Mouse (Mus musculus) testis, adult 2 months (tissue): Measurements from ENCODE around the gene Swsap1.

Experiments used
- CTCF ChIP-seq: fragments of 200-500 bp; IDR thresholded peaks from 2 replicates; pipeline ENCODE4 v1.5.1; 2012; ENCODE audit warnings: low read depth, mild to moderate bottlenecking, inconsistent platforms, low read length, moderate library complexity; ENCODE audit not compliant: control insufficient read depth, insufficient read depth, insufficient replicate concordance
- POLR2A ChIP-seq: fragments of 200-500 bp; IDR thresholded peaks from 2 replicates; pipeline ENCODE4 v1.6.1; 2012; ENCODE audit warnings: low read depth, mild to moderate bottlenecking, inconsistent platforms, low read length, moderate library complexity; ENCODE audit not compliant: control insufficient read depth

DNA sequence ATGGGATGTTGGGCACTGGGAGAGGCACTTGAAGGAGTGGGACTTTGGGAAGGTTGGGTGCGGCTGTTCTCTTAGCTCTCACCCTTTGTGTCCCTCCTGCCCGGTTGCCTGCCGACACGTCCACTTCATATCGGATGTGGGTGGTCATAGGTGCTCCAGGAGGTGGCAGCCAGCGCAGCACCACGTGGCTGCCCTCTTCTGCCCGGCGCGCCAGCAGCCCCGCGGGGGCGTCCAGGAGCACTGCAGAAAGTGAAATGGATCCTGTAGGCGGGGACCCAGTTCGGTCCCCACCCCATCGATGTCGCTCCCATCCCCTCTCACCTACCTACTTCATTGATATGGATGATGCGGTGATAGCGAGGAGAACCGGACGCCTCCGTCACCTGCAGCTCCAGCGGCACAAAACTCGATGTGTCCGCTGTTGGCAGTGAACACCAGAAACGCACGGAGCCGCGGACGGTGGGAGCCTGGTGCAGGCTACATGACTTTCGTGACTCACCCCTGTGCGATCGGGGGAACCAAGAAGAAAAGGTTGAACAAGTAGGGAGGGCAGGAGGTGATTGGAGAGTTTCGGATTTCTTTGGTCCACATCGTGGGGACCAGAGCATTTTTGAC lies 5.9 kb downstream of the Swsap1 start:
- TF ChIP-seq CTCF (no peak), POLR2A (no peak)
